Mouse (Mus musculus) urinary bladder, postnatal 14 days (tissue): ENCODE data around the gene Hexim1.
A peak's percentile ranks its signal among the peaks of the same experiment; 100 is the strongest.

Experiments
- DNase-seq: peaks from one replicate; pipeline ENCODE4 v3.0.0; 2021; ENCODE audit warnings: low spot score

Gene Hexim1

GRCm38 (mm10) chr11:103116008-103116818 is at the start of gene Hexim1:
Gene Hexim1 (plus strand): TSS chr11:103116231.
- peak; percentile 100 for DNase-seq

GRCm38 (mm10) chr11:103067051-103067361 is 49.0 kb upstream of the Hexim1 start:
- no peak for DNase-seq

GRCm38 (mm10) chr11:103067457-103068001 is 48.5 kb upstream of the Hexim1 start:
- DNase-seq: peak; percentile 47

GRCm38 (mm10) chr11:103068272-103068671 is 47.8 kb upstream of the Hexim1 start:
- DNase-seq: no peak

GRCm38 (mm10) chr11:103068884-103069283 is 47.1 kb upstream of the Hexim1 start:
- DNase-seq: no peak

- DNase-seq: no peak
These were observed 46.3 kb upstream of the Hexim1 start for GRCm38 (mm10) chr11:103069731-103070130.

GRCm38 (mm10) chr11:103070322-103070880 is 45.6 kb upstream of the Hexim1 start:
- DNase-seq: no peak

GRCm38 (mm10) chr11:103073671-103074070 is 42.4 kb upstream of the Hexim1 start:
- no peak for DNase-seq

GRCm38 (mm10) chr11:103074121-103074650 is 41.8 kb upstream of the Hexim1 start:
- no peak for DNase-seq

GRCm38 (mm10) chr11:103074796-103075323 is 41.2 kb upstream of the Hexim1 start:
- DNase-seq: no peak

GRCm38 (mm10) chr11:103076010-103076409 is 40.0 kb upstream of the Hexim1 start:
- no peak for DNase-seq

GRCm38 (mm10) chr11:103076581-103076980 is 39.5 kb upstream of the Hexim1 start:
- DNase-seq: no peak

- DNase-seq: no peak
These were observed 37.9 kb upstream of the Hexim1 start for GRCm38 (mm10) chr11:103078131-103078530.

GRCm38 (mm10) chr11:103080323-103081091 is 35.5 kb upstream of the Hexim1 start:
- no peak for DNase-seq

- no peak for DNase-seq
These were observed 34.4 kb upstream of the Hexim1 start for GRCm38 (mm10) chr11:103081631-103082030.

GRCm38 (mm10) chr11:103093306-103093705 is 22.7 kb upstream of the Hexim1 start:
- peak; percentile 55 for DNase-seq

GRCm38 (mm10) chr11:103093862-103094833 is 21.9 kb upstream of the Hexim1 start:
- peak; percentile 73 for DNase-seq

GRCm38 (mm10) chr11:103095107-103095670 is 20.8 kb upstream of the Hexim1 start:
- no peak for DNase-seq

GRCm38 (mm10) chr11:103095801-103096200 is 20.2 kb upstream of the Hexim1 start:
- DNase-seq: no peak
